ENCODE assay signal across 16 mouse cellular contexts in the genomic region with DNA sequence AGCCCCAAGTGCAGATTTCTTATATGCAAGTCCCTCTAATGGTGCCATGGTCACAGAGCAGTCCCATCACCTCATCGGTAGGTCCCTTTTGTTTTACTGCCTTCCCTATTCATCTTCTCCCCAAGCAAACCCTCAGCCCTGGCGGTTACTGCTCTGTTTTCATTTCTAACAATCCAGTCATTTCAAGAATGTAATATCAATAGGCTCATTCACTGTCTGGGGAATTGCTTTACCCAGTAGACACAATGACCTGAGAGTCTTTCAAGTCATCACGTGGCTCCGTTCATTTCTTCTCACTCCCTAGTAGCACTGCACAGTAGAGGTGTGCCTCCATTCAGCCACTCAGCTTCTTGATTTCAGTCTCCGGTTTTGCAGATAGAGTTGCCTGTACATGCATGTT.
"Had no signal": no experiment of that assay in that cellular context is flagged by ENCODE, and none has a peak within 500 bp of the region (broad histone marks: within the 10 kb centered on the region; RNA-seq: fewer than 3 reads in every experiment).

No protein-coding gene starts in this region.

- H3K4me3 ChIP-seq: neural tube, embryonic 12.5 days; neural tube, embryonic 13.5 days; neural tube, embryonic 15.5 days; stomach, embryonic 15.5 days had no signal

- H3K27ac ChIP-seq: neural tube, embryonic 12.5 days; neural tube, embryonic 13.5 days; neural tube, embryonic 15.5 days; stomach, embryonic 15.5 days; stomach, postnatal 0 days had no signal

- H3K9me3 ChIP-seq: neural tube, embryonic 12.5 days; neural tube, embryonic 13.5 days; neural tube, embryonic 15.5 days; stomach, embryonic 15.5 days had no signal

- H3K27me3 ChIP-seq: neural tube, embryonic 12.5 days; neural tube, embryonic 13.5 days; neural tube, embryonic 15.5 days; stomach, embryonic 15.5 days had no signal

- DNase-seq: retina, postnatal 1 day; right cerebral cortex, adult 18-20 months; right cerebral cortex, postnatal 14 days; right cerebral cortex, postnatal 4 days; spleen, adult 18-20 months; thymus, adult 18-20 months; thymus, adult 2 months; thymus, postnatal 14 days; thymus, postnatal 25 days; thymus, postnatal 36 days; thymus, postnatal 4 days had no signal

- H3K9ac ChIP-seq: neural tube, embryonic 12.5 days; neural tube, embryonic 13.5 days; neural tube, embryonic 15.5 days; stomach, embryonic 15.5 days had no signal

- H3K4me2 ChIP-seq: neural tube, embryonic 12.5 days; neural tube, embryonic 13.5 days; neural tube, embryonic 15.5 days; stomach, embryonic 15.5 days had no signal
